Mouse (Mus musculus): Measurements from ENCODE around the gene Kank1.

Gene Kank1

GRCm38 (mm10) chr19:25404163-25404562 is 167.4 kb downstream of the Kank1 start:
- no peak for DNase-seq (ENCODE audit: low read depth, low spot score)

GRCm38 (mm10) chr19:25405987-25406386 is 169.2 kb downstream of the Kank1 start:
- DNase-seq (ENCODE audit: low read depth, low spot score) = no peak

GRCm38 (mm10) chr19:25406481-25407184 is 169.9 kb downstream of the Kank1 start:
- no peak for DNase-seq (ENCODE audit: low read depth, low spot score)

- DNase-seq (ENCODE audit: low read depth, low spot score) = no peak
Observed at GRCm38 (mm10) chr19:25407185-25407886, 170.6 kb downstream of the Kank1 start.

- no peak for DNase-seq (ENCODE audit: low read depth, low spot score)
Observed at GRCm38 (mm10) chr19:25407887-25408236, 171.1 kb downstream of the Kank1 start.

GRCm38 (mm10) chr19:25409239-25409638 is 172.5 kb downstream of the Kank1 start:
- DNase-seq (ENCODE audit: low read depth, low spot score) = no peak

GRCm38 (mm10) chr19:25411353-25411752 is 174.6 kb downstream of the Kank1 start:
- no peak for DNase-seq (ENCODE audit: low read depth, low spot score)

- DNase-seq (ENCODE audit: low read depth, low spot score) = no peak
Observed at GRCm38 (mm10) chr19:25415448-25415847, 178.7 kb downstream of the Kank1 start.

- DNase-seq (ENCODE audit: low read depth, low spot score) = no peak
Observed at GRCm38 (mm10) chr19:25417671-25418070, 180.9 kb downstream of the Kank1 start.

GRCm38 (mm10) chr19:25419983-25420382 is 183.2 kb downstream of the Kank1 start:
- DNase-seq (ENCODE audit: low read depth, low spot score) = no peak

- no peak for DNase-seq (ENCODE audit: low read depth, low spot score)
Observed at GRCm38 (mm10) chr19:25422096-25422495, 185.3 kb downstream of the Kank1 start.

- no peak for DNase-seq (ENCODE audit: low read depth, low spot score)
Observed at GRCm38 (mm10) chr19:25423371-25423770, 186.6 kb downstream of the Kank1 start.

- DNase-seq (ENCODE audit: low read depth, low spot score) = no peak
Observed at GRCm38 (mm10) chr19:25426431-25426830, 189.7 kb downstream of the Kank1 start.

GRCm38 (mm10) chr19:25427886-25428285 is 191.1 kb downstream of the Kank1 start:
- no peak for DNase-seq (ENCODE audit: low read depth, low spot score)

GRCm38 (mm10) chr19:25428338-25428962 is 191.7 kb downstream of the Kank1 start:
- DNase-seq (ENCODE audit: low read depth, low spot score) = no peak

- DNase-seq (ENCODE audit: low read depth, low spot score) = no peak
Observed at GRCm38 (mm10) chr19:25431431-25431830, 194.7 kb downstream of the Kank1 start.

- DNase-seq (ENCODE audit: low read depth, low spot score) = no peak
Observed at GRCm38 (mm10) chr19:25431909-25432308, 195.1 kb downstream of the Kank1 start.

- DNase-seq (ENCODE audit: low read depth, low spot score) = no peak
Observed at GRCm38 (mm10) chr19:25433169-25433690, 196.5 kb downstream of the Kank1 start.

GRCm38 (mm10) chr19:25434345-25434744 is 197.6 kb downstream of the Kank1 start:
- no peak for DNase-seq (ENCODE audit: low read depth, low spot score)

- DNase-seq (ENCODE audit: low read depth, low spot score) = no peak
Observed at GRCm38 (mm10) chr19:25434795-25435194, 198.0 kb downstream of the Kank1 start.

- no peak for DNase-seq (ENCODE audit: low read depth, low spot score)
Observed at GRCm38 (mm10) chr19:25435412-25435811, 198.6 kb downstream of the Kank1 start.

- no peak for DNase-seq (ENCODE audit: low read depth, low spot score)
Observed at GRCm38 (mm10) chr19:25436175-25436574, 199.4 kb downstream of the Kank1 start.

Data from CD4-positive, CD25-positive, alpha-beta regulatory T cell, adult 2 months (primary cell).